Comparison of ENCODE assay signal across 16 mouse cellular contexts in genomic region chr5:15991428-15992139, GRCm38 (mm10). TPM values are rescaled to one million over a fixed set of nuclear protein-coding genes. Genes with fewer than 3 reads are reported as not detected.
DNase-seq lines count a peak whose midpoint lies in the region; ATAC-seq lines count a peak whose summit lies in the region.
"Had no signal": no experiment of that assay in that cellular context is flagged by ENCODE, and none has a peak within 500 bp of the region (broad histone marks: within the 10 kb centered on the region; RNA-seq: fewer than 3 reads in every experiment).

No protein-coding gene starts in this region.

- 54% methylated on average over 12 of the region's 12 CpGs for WGBS in heart, embryonic 10.5 days
- 57% methylated on average over 12 of the region's 12 CpGs for WGBS in neural tube, embryonic 11.5 days
- WGBS in midbrain, embryonic 13.5 days = 46% methylated on average over 12 of the region's 12 CpGs

- H3K9ac ChIP-seq in neural tube, embryonic 11.5 days (ENCODE audit: low read length) = no peak overlapping the region
- no peak overlapping the region for H3K9ac ChIP-seq in midbrain, embryonic 13.5 days (replicated peaks)
- H3K9ac ChIP-seq: limb, embryonic 15.5 days; lung, embryonic 15.5 days had no signal

- H3K4me1 ChIP-seq in heart, embryonic 10.5 days = peaks cover 14% of the 10 kb centered on the region; the same call in 1 of the 2 replicates
- 0 out of 2 replicates have a peak, but pooled peaks cover 4% of the 10 kb centered on the region for H3K4me1 ChIP-seq in neural tube, embryonic 11.5 days (ENCODE audit: control insufficient read depth, insufficient read depth, low read length)
- peaks cover 30% of the 10 kb centered on the region for H3K4me1 ChIP-seq in midbrain, embryonic 13.5 days (replicated peaks)
- H3K4me1 ChIP-seq: limb, embryonic 15.5 days; lung, embryonic 15.5 days; megakaryocyte, embryonic 14.5 days had no signal

- peak overlapping the region; percentile 30; the same call in 1 of the 2 replicates for H3K27ac ChIP-seq in heart, embryonic 10.5 days
- peak overlapping the region; percentile 23; the same call in 1 of the 2 replicates for H3K27ac ChIP-seq in neural tube, embryonic 11.5 days (ENCODE audit: low read depth, low read length)
- H3K27ac ChIP-seq in midbrain, embryonic 13.5 days = peak overlapping the region; percentile 83
- H3K27ac ChIP-seq: limb, embryonic 15.5 days; lung, embryonic 15.5 days had no signal

- no peak for DNase-seq in heart, embryonic 10.5 days (ENCODE audit: low spot score)
- no peak for DNase-seq in heart, postnatal 25 days (ENCODE audit: low spot score)
- no peak for DNase-seq in neural tube, embryonic 11.5 days (ENCODE audit: low spot score)
- DNase-seq in neural tube, embryonic 10.5 days (ENCODE audit: extremely low spot score, low spot score) = no peak
- DNase-seq in retina, postnatal 1 day = peak; percentile 51
- no peak for DNase-seq in adrenal gland, adult 2 months
- DNase-seq: cerebellum, adult 9-10 months; gastrocnemius, postnatal 14 days; kidney, adult 9 months; right cerebral cortex, postnatal 14 days had no signal

- intact Hi-C loops in heart, postnatal 25 days (cut with DNase I) = no loop called here

- no peak overlapping the region for H3K4me2 ChIP-seq in neural tube, embryonic 11.5 days (ENCODE audit: low read depth)
- peak overlapping the region; percentile 17 for H3K4me2 ChIP-seq in midbrain, embryonic 13.5 days (replicated peaks)
- H3K4me2 ChIP-seq: limb, embryonic 15.5 days; lung, embryonic 15.5 days had no signal

- H3K4me3 ChIP-seq in heart, embryonic 10.5 days = 0 out of 2 replicates have a peak overlapping the region, but pooled peaks have one; percentile 15
- no peak overlapping the region for H3K4me3 ChIP-seq in neural tube, embryonic 11.5 days (ENCODE audit: low read depth, low read length)
- no peak overlapping the region for H3K4me3 ChIP-seq in midbrain, embryonic 13.5 days (replicated peaks)
- H3K4me3 ChIP-seq: erythroblast, embryonic 14.5 days; limb, embryonic 15.5 days; lung, embryonic 15.5 days; megakaryocyte, embryonic 14.5 days had no signal

- H3K36me3 ChIP-seq in heart, embryonic 10.5 days = no peaks in the 10 kb centered on the region
- no peaks in the 10 kb centered on the region for H3K36me3 ChIP-seq in neural tube, embryonic 11.5 days (ENCODE audit: control insufficient read depth, insufficient read depth, low read length)
- H3K36me3 ChIP-seq in midbrain, embryonic 13.5 days = no peaks in the 10 kb centered on the region
- H3K36me3 ChIP-seq: limb, embryonic 15.5 days; lung, embryonic 15.5 days had no signal

- no peaks in the 10 kb centered on the region for H3K9me3 ChIP-seq in heart, embryonic 10.5 days
- no peaks in the 10 kb centered on the region for H3K9me3 ChIP-seq in neural tube, embryonic 11.5 days (ENCODE audit: control insufficient read depth, low read length)
- H3K9me3 ChIP-seq in midbrain, embryonic 13.5 days = no peaks in the 10 kb centered on the region
- H3K9me3 ChIP-seq: limb, embryonic 15.5 days; lung, embryonic 15.5 days; megakaryocyte, embryonic 14.5 days had no signal

- no peaks in the 10 kb centered on the region for H3K27me3 ChIP-seq in heart, embryonic 10.5 days (ENCODE audit: insufficient read depth, poor library complexity, severe bottlenecking)
- peaks cover 54% of the 10 kb centered on the region for H3K27me3 ChIP-seq in neural tube, embryonic 11.5 days (ENCODE audit: control insufficient read depth, insufficient read depth, low read length)
- H3K27me3 ChIP-seq in midbrain, embryonic 13.5 days = peaks cover 64% of the 10 kb centered on the region
- H3K27me3 ChIP-seq: limb, embryonic 15.5 days; lung, embryonic 15.5 days; megakaryocyte, embryonic 14.5 days had no signal

- ATAC-seq in neural tube, embryonic 11.5 days (ENCODE audit: insufficient read depth, low FRiP score, low TSS enrichment) = peak; percentile 45; the same call in 1 of the 2 replicates
- ATAC-seq in midbrain, embryonic 13.5 days = peak; percentile 81
- ATAC-seq in CD4-positive, CD25-positive, alpha-beta regulatory T cell, adult 4 months = no peak

RNA-seq across cellular contexts. Expression of gene Cacna2d1, which starts 57.1 kb away (rescaled TPM):
- 9.9 and 15.4 TPM in 2 replicates for polyA plus RNA-seq in heart, embryonic 10.5 days (2016; fragmentation: Nextera tagmentation; extraction: Ambion mirVana)
- total RNA-seq in heart, postnatal 25 days (2021) = 100 to 1,000 TPM in 1 of 2 experiments, 10 to 100 TPM in 1; 97.0 to 105 TPM
- 20.2 and 21.0 TPM in 2 replicates for polyA plus RNA-seq in neural tube, embryonic 11.5 days (2014; fragmentation: Nextera tagmentation; extraction: Ambion mirVana)
- 41.9 and 51.6 TPM in 2 replicates for polyA plus RNA-seq in midbrain, embryonic 13.5 days (2015; fragmentation: Nextera tagmentation; extraction: Ambion mirVana)
- polyA plus RNA-seq in CD4-positive, CD25-positive, alpha-beta regulatory T cell, adult 4 months (2017; shearing (Covaris generic)) = not detected
- 100 to 1,000 TPM; 105 to 137 TPM for total RNA-seq in adrenal gland, adult 2 months (2021)
- polyA plus RNA-seq in adrenal gland, adult 2 months (2012; rRNA removed) = 10.3 and 13.7 TPM in 2 replicates
- polyA plus RNA-seq: erythroblast, embryonic 14.5 days had no signal

Comparison
In these comparisons a context has a peak if more than half of its experiments do, and no peak if none do; other contexts are left out.
1. H3K27ac ChIP-seq: peak in every context shown above with its lines; median percentile 83 in midbrain, embryonic 13.5 days; 30 in heart, embryonic 10.5 days; 23 in neural tube, embryonic 11.5 days.